Mouse (Mus musculus): Measurements from ENCODE around the gene Camta2.

Camta2 gene

GRCm38 (mm10) chr11:70648512-70648911, 39.4 kb downstream of the Camta2 start:
- DNase-seq (ENCODE audit: low read depth, low spot score): no peak

GRCm38 (mm10) chr11:70647716-70648420, 40.0 kb downstream of the Camta2 start:
- DNase-seq (ENCODE audit: low read depth, low spot score): no peak

GRCm38 (mm10) chr11:70646691-70647650, 40.9 kb downstream of the Camta2 start, which contains the start of the genes Rnf167 and Slc25a11:
TSS of gene Rnf167 (plus strand) at chr11:70647235.
TSS of gene Slc25a11 (minus strand) at chr11:70647479.
- DNase-seq (ENCODE audit: low read depth, low spot score): peak; percentile 99

GRCm38 (mm10) chr11:70646259-70646555, 41.7 kb downstream of the Camta2 start:
- DNase-seq (ENCODE audit: low read depth, low spot score): no peak

- DNase-seq (ENCODE audit: low read depth, low spot score): no peak
Measured at GRCm38 (mm10) chr11:70645461-70646258, 42.2 kb downstream of the Camta2 start.

- no peak for DNase-seq (ENCODE audit: low read depth, low spot score)
Measured at GRCm38 (mm10) chr11:70644564-70645103, 43.3 kb downstream of the Camta2 start.

GRCm38 (mm10) chr11:70643051-70643450, 44.9 kb downstream of the Camta2 start:
- no peak for DNase-seq (ENCODE audit: low read depth, low spot score)

- no peak for DNase-seq (ENCODE audit: low read depth, low spot score)
Measured at GRCm38 (mm10) chr11:70641241-70641640, 46.7 kb downstream of the Camta2 start.

- no peak for DNase-seq (ENCODE audit: low read depth, low spot score)
Measured at GRCm38 (mm10) chr11:70639976-70640375, 47.9 kb downstream of the Camta2 start.

GRCm38 (mm10) chr11:70638714-70639278, 49.1 kb downstream of the Camta2 start, which contains the start of gene Gp1ba:
TSS of gene Gp1ba (plus strand) at chr11:70639122.
- no peak for DNase-seq (ENCODE audit: low read depth, low spot score)

GRCm38 (mm10) chr11:70638293-70638692, 49.6 kb downstream of the Camta2 start:
- no peak for DNase-seq (ENCODE audit: low read depth, low spot score)

GRCm38 (mm10) chr11:70637764-70638163, 50.1 kb downstream of the Camta2 start:
- DNase-seq (ENCODE audit: low read depth, low spot score): no peak

- no peak for DNase-seq (ENCODE audit: low read depth, low spot score)
Measured at GRCm38 (mm10) chr11:70635601-70636000, 52.3 kb downstream of the Camta2 start.

- DNase-seq (ENCODE audit: low read depth, low spot score): no peak
Measured at GRCm38 (mm10) chr11:70630129-70630528, 57.8 kb downstream of the Camta2 start.

- no peak for DNase-seq (ENCODE audit: low read depth, low spot score)
Measured at GRCm38 (mm10) chr11:70629557-70629956, 58.3 kb downstream of the Camta2 start.

GRCm38 (mm10) chr11:70628431-70628830, 59.5 kb downstream of the Camta2 start:
- no peak for DNase-seq (ENCODE audit: low read depth, low spot score)

GRCm38 (mm10) chr11:70626877-70627276, 61.0 kb downstream of the Camta2 start:
- no peak for DNase-seq (ENCODE audit: low read depth, low spot score)

GRCm38 (mm10) chr11:70625473-70625872, 62.4 kb downstream of the Camta2 start:
- no peak for DNase-seq (ENCODE audit: low read depth, low spot score)

- DNase-seq (ENCODE audit: low read depth, low spot score): no peak
Measured at GRCm38 (mm10) chr11:70623053-70623742, 64.7 kb downstream of the Camta2 start.

- no peak for DNase-seq (ENCODE audit: low read depth, low spot score)
Measured at GRCm38 (mm10) chr11:70621972-70622814, 65.7 kb downstream of the Camta2 start.
